ENCODE assay signal across 9 mouse cellular contexts in genomic region chr2:132113962-132114759, GRCm38 (mm10). TPM values are rescaled to one million over a fixed set of nuclear protein-coding genes. Genes with fewer than 3 reads are reported as not detected.
A peak's percentile ranks its signal among the peaks of the same experiment; 100 is the strongest.
DNase-seq lines count a peak whose midpoint lies in the region; ATAC-seq and TF ChIP-seq lines count a peak whose summit lies in the region.
"Had no signal": no experiment of that assay in that cellular context is flagged by ENCODE, and none has a peak within 500 bp of the region (broad histone marks: within the 10 kb centered on the region; RNA-seq: fewer than 3 reads in every experiment).

No protein-coding gene starts in this region.

- H3K4me2 ChIP-seq in forebrain, embryonic 14.5 days (ENCODE audit: low read length) = no peak overlapping the region
- no peak overlapping the region for H3K4me2 ChIP-seq in forebrain, embryonic 15.5 days (replicated peaks)
- no peak overlapping the region for H3K4me2 ChIP-seq in midbrain, embryonic 14.5 days (ENCODE audit: low read length)
- no peak overlapping the region for H3K4me2 ChIP-seq in midbrain, embryonic 15.5 days
- H3K4me2 ChIP-seq in hindbrain, postnatal 0 days (ENCODE audit: low read depth, low read length) = no peak overlapping the region
- H3K4me2 ChIP-seq: neural tube, embryonic 13.5 days had no signal

- no peak overlapping the region for H3K4me3 ChIP-seq in forebrain, embryonic 14.5 days (ENCODE audit: low read depth, low read length)
- H3K4me3 ChIP-seq in forebrain, embryonic 15.5 days = no peak overlapping the region
- no peak overlapping the region for H3K4me3 ChIP-seq in midbrain, embryonic 14.5 days (replicated peaks; ENCODE audit: low read depth, low read length)
- no peak overlapping the region for H3K4me3 ChIP-seq in midbrain, embryonic 15.5 days
- H3K4me3 ChIP-seq in hindbrain, postnatal 0 days (ENCODE audit: low read length) = no peak overlapping the region
- H3K4me3 ChIP-seq: neural tube, embryonic 13.5 days had no signal

- no peaks in the 10 kb centered on the region for H3K36me3 ChIP-seq in forebrain, embryonic 14.5 days (ENCODE audit: control insufficient read depth, insufficient read depth, low read length)
- H3K36me3 ChIP-seq in forebrain, embryonic 15.5 days = no peaks in the 10 kb centered on the region
- no peaks in the 10 kb centered on the region for H3K36me3 ChIP-seq in midbrain, embryonic 14.5 days (ENCODE audit: control insufficient read depth, insufficient read depth, low read length)
- no peaks in the 10 kb centered on the region for H3K36me3 ChIP-seq in midbrain, embryonic 15.5 days (replicated peaks)
- H3K36me3 ChIP-seq in hindbrain, postnatal 0 days (ENCODE audit: insufficient read depth, low read length) = no peaks in the 10 kb centered on the region
- H3K36me3 ChIP-seq: neural tube, embryonic 13.5 days had no signal

- 44% methylated on average over 11 of the region's 11 CpGs for WGBS in forebrain, embryonic 14.5 days
- 41% methylated on average over 11 of the region's 11 CpGs for WGBS in forebrain, embryonic 15.5 days
- WGBS in midbrain, embryonic 14.5 days = 55% methylated on average over 11 of the region's 11 CpGs
- WGBS in midbrain, embryonic 15.5 days = 55% methylated on average over 11 of the region's 11 CpGs
- 47% methylated on average over 11 of the region's 11 CpGs for WGBS in hindbrain, postnatal 0 days

- peaks cover 3% of the 10 kb centered on the region; the same call in 1 of the 2 replicates for H3K4me1 ChIP-seq in forebrain, embryonic 14.5 days (ENCODE audit: control insufficient read depth, insufficient read depth, low read length)
- peaks cover 6% of the 10 kb centered on the region; the same call in 1 of the 2 replicates for H3K4me1 ChIP-seq in forebrain, embryonic 15.5 days
- H3K4me1 ChIP-seq in midbrain, embryonic 14.5 days (ENCODE audit: control insufficient read depth, insufficient read depth, low read length) = 0 out of 2 replicates have a peak, but pooled peaks cover 2% of the 10 kb centered on the region
- H3K4me1 ChIP-seq in midbrain, embryonic 15.5 days = peaks cover 10% of the 10 kb centered on the region; the same call in 1 of the 2 replicates
- H3K4me1 ChIP-seq in hindbrain, postnatal 0 days (ENCODE audit: insufficient read depth, low read length) = no peaks in the 10 kb centered on the region

- no peak overlapping the region for H3K27ac ChIP-seq in forebrain, embryonic 14.5 days (ENCODE audit: low read depth, low read length)
- H3K27ac ChIP-seq in forebrain, embryonic 15.5 days (replicated peaks) = no peak overlapping the region
- no peak overlapping the region for H3K27ac ChIP-seq in midbrain, embryonic 14.5 days (replicated peaks; ENCODE audit: low read depth, low read length)
- H3K27ac ChIP-seq in midbrain, embryonic 15.5 days = no peak overlapping the region
- H3K27ac ChIP-seq in hindbrain, postnatal 0 days = no peak overlapping the region
- H3K27ac ChIP-seq: neural tube, embryonic 13.5 days had no signal

- peak; percentile 69 for TF ChIP-seq CTCF in hindbrain, postnatal 0 days (IDR thresholded peaks at IDR 0.05; ENCODE audit: low read depth)

- H3K9ac ChIP-seq in forebrain, embryonic 14.5 days (ENCODE audit: low read length) = no peak overlapping the region
- H3K9ac ChIP-seq in forebrain, embryonic 15.5 days (replicated peaks) = no peak overlapping the region
- no peak overlapping the region for H3K9ac ChIP-seq in midbrain, embryonic 14.5 days (replicated peaks; ENCODE audit: low read length)
- no peak overlapping the region for H3K9ac ChIP-seq in midbrain, embryonic 15.5 days
- H3K9ac ChIP-seq in hindbrain, postnatal 0 days (replicated peaks; ENCODE audit: low read length) = no peak overlapping the region
- H3K9ac ChIP-seq: neural tube, embryonic 13.5 days had no signal

- no peaks in the 10 kb centered on the region for H3K27me3 ChIP-seq in forebrain, embryonic 14.5 days (replicated peaks; ENCODE audit: control insufficient read depth, insufficient read depth, low read length)
- H3K27me3 ChIP-seq in forebrain, embryonic 15.5 days = no peaks in the 10 kb centered on the region
- no peaks in the 10 kb centered on the region for H3K27me3 ChIP-seq in midbrain, embryonic 14.5 days (ENCODE audit: control insufficient read depth, insufficient read depth, low read length)
- H3K27me3 ChIP-seq in midbrain, embryonic 15.5 days (replicated peaks) = no peaks in the 10 kb centered on the region
- H3K27me3 ChIP-seq in hindbrain, postnatal 0 days (ENCODE audit: insufficient read depth, low read length) = no peaks in the 10 kb centered on the region
- H3K27me3 ChIP-seq: neural tube, embryonic 13.5 days had no signal

- ATAC-seq in forebrain, embryonic 14.5 days = 0 out of 2 replicates have a peak, but pooled peaks have one; percentile 24
- ATAC-seq in forebrain, embryonic 15.5 days (replicated peaks) = no peak
- no peak for ATAC-seq in midbrain, embryonic 14.5 days (ENCODE audit: low FRiP score, low TSS enrichment)
- no peak for ATAC-seq in midbrain, embryonic 15.5 days (replicated peaks)
- no peak for ATAC-seq in hindbrain, postnatal 0 days

- DNase-seq in forebrain, embryonic 14.5 days (ENCODE audit: low spot score) = peak; percentile 75
- DNase-seq in midbrain, embryonic 14.5 days = peak; percentile 80
- DNase-seq in hindbrain, postnatal 0 days (ENCODE audit: low spot score) = peak; percentile 84
- peak; percentile 47 for DNase-seq in skeletal muscle tissue, adult 2 months (ENCODE audit: low read depth, low spot score)
- DNase-seq in gastrocnemius, postnatal 25 days = no peak
- DNase-seq in right cerebral cortex, adult 2 months (ENCODE audit: low spot score in 2 of 2) = no peak

- no peaks in the 10 kb centered on the region for H3K9me3 ChIP-seq in forebrain, embryonic 14.5 days (replicated peaks; ENCODE audit: control insufficient read depth, low read length)
- no peaks in the 10 kb centered on the region for H3K9me3 ChIP-seq in forebrain, embryonic 15.5 days
- H3K9me3 ChIP-seq in midbrain, embryonic 14.5 days (ENCODE audit: control insufficient read depth, low read length) = no peaks in the 10 kb centered on the region
- H3K9me3 ChIP-seq in midbrain, embryonic 15.5 days = no peaks in the 10 kb centered on the region
- no peaks in the 10 kb centered on the region for H3K9me3 ChIP-seq in hindbrain, postnatal 0 days (ENCODE audit: low read length)
- H3K9me3 ChIP-seq: neural tube, embryonic 13.5 days had no signal

RNA-seq across cellular contexts. Expression of gene Slc23a2, which starts 30.7 kb away (rescaled TPM):
- 19.3 and 25.3 TPM in 2 replicates for polyA plus RNA-seq in forebrain, embryonic 14.5 days (2014; fragmentation: Nextera tagmentation; extraction: Ambion mirVana)
- 27.6 and 30.2 TPM in 2 replicates for polyA plus RNA-seq in forebrain, embryonic 15.5 days (2015; fragmentation: Nextera tagmentation; extraction: Ambion mirVana)
- polyA plus RNA-seq in midbrain, embryonic 14.5 days (2014; fragmentation: Nextera tagmentation; extraction: Ambion mirVana) = 29.1 and 33.7 TPM in 2 replicates
- polyA plus RNA-seq in midbrain, embryonic 15.5 days (2015; fragmentation: Nextera tagmentation; extraction: Ambion mirVana) = 36.3 TPM in 2 replicates
- total RNA-seq in hindbrain, postnatal 0 days (2014; rRNA removed) = 62.6 and 83.1 TPM in 2 replicates
- 43.0 and 49.4 TPM in 2 replicates for polyA plus RNA-seq in hindbrain, postnatal 0 days (2015; fragmentation: Nextera tagmentation; extraction: Ambion mirVana)
- 1 to 10 TPM; 6.7 to 7.5 TPM for total RNA-seq in gastrocnemius, postnatal 25 days (2021)

Comparison
In these comparisons a context has a peak if more than half of its experiments do, and no peak if none do; other contexts are left out.
1. DNase-seq: peak in forebrain, embryonic 14.5 days (single experiment), midbrain, embryonic 14.5 days (single experiment), hindbrain, postnatal 0 days (single experiment) and skeletal muscle tissue, adult 2 months (single experiment); none in gastrocnemius, postnatal 25 days (single experiment) and right cerebral cortex, adult 2 months (0 of 2).